Mouse (Mus musculus): ENCODE measurements around the gene Parp1. TPM values are rescaled to one million over a fixed set of nuclear protein-coding genes. Genes with fewer than 3 reads are reported as not detected.

The Parp1 gene
- polyA plus RNA-seq (2012; ENCODE audit: insufficient read depth, insufficient read length, missing spikeins): 53.1 and 67.8 TPM in 2 replicates

DNA sequence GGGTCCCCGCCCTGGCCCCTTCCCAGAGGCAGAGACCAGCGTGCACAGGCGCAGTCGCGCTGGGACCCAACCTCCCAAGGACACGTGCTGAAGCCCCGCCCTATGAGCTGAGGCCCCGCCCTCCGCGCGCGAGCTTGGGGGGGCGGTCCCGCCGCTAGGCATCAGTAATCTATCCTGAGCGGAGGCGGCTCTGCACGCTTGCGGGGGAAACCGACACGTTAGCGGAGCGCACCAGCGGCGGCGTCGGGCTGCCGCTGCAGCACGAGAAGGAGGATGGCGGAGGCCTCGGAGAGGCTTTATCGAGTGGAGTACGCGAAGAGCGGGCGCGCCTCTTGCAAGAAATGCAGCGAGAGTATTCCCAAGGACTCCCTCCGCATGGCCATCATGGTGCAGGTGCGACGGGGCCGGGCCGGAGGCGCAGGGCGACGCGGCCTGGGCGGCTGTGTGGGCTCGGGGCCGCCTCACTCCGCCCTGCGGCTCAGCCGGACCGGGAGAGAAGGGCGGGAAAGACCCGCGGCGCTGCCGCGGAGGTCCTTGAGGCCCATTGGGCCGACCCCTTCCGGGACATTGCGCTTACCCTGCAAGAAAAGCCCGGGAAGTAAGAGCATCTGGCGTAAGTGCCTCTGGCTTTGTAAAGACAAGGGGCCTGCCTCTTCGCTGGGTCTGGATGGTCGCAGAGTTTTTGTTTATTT is at the start of gene Parp1:
Parp1 (plus strand) TSS at position 164 of the 692 bp plus-strand sequence.
- peak within 1 kb of the TSS; percentile 85 for H3K4me3 ChIP-seq (ENCODE audit: insufficient read depth, low read depth, low read length)
- H3K4me1 ChIP-seq (ENCODE audit: control insufficient read depth, insufficient read depth, insufficient read length, low read length): peaks cover 8% of the 10 kb centered on the region; the same call in 1 of the 2 replicates
- H3K27ac ChIP-seq (replicated peaks; ENCODE audit: low read depth, low read length): no peak within 1 kb of the TSS

DNA sequence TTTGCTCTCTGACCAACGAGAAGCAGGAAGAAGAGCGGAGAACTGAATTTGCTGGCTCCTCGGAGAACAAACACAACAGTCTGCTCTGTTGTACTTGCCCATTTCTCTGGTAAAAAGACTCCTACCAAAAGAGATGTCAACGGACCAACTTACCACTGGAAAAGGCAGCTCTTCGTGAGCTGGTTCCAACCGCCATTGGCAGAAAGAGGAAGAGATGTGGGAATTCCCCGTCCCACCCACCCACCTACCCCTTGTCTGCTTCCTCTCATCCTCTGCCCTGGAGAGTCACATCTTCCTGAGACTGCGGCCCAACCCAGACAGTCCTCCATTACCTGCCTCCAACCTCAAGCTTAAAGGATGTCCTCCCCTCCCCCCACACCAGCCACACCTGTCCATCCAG is 49.2 kb upstream of the Parp1 start:
- Histone ChIP-seq H3K27ac (replicated peaks; ENCODE audit: low read depth, low read length) (no peak overlapping the region), H3K4me3 (ENCODE audit: insufficient read depth, low read depth, low read length) (no peak overlapping the region), H3K4me1 (ENCODE audit: control insufficient read depth, insufficient read depth, insufficient read length, low read length) (no peaks in the 10 kb centered on the region)

DNA sequence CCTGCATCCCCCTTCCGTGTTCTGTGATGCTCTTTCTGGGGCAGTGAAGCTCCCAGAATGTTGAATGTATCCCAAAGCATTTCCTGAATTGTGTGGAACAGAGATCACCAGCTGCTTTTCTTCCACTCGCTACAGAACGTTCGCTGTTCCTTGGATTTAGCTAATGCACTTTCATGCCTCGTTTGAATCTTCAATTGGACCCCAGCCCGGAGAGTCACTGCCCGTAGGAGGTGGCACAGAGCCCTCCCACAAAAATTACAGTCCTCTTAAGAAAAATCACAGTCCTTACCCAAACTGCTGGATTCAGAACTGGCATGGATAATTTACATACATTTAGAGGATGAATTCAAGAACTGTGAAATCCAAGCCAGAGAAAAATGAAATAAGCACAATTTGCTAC is 48.5 kb upstream of the Parp1 start:
- no peak overlapping the region for H3K4me3 ChIP-seq (ENCODE audit: insufficient read depth, low read depth, low read length)
- no peak overlapping the region for H3K27ac ChIP-seq (replicated peaks; ENCODE audit: low read depth, low read length)
- H3K4me1 ChIP-seq (ENCODE audit: control insufficient read depth, insufficient read depth, insufficient read length, low read length): no peaks in the 10 kb centered on the region

DNA sequence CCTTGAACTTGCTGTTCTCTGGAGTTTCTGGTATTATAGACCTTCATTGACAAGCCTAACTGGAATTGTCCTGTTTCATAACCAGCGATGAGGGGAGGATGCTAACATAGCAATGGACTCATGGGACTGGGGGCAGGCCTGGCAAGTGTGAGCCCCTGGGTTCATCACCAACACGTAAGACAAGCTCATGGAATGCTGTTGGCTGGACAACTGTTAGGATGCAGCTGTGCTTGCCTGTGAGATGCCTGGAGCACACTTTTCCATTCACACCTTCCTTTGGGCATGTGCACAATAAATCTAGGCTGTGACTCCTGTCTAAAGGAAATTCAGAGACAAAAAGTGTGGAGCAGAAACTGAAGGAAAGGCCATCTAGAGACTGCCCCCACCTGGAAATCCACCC is 45.4 kb upstream of the Parp1 start:
- Histone ChIP-seq H3K4me1 (ENCODE audit: control insufficient read depth, insufficient read depth, insufficient read length, low read length) (no peaks in the 10 kb centered on the region), H3K4me3 (ENCODE audit: insufficient read depth, low read depth, low read length) (no peak overlapping the region), H3K27ac (replicated peaks; ENCODE audit: low read depth, low read length) (no peak overlapping the region)

DNA sequence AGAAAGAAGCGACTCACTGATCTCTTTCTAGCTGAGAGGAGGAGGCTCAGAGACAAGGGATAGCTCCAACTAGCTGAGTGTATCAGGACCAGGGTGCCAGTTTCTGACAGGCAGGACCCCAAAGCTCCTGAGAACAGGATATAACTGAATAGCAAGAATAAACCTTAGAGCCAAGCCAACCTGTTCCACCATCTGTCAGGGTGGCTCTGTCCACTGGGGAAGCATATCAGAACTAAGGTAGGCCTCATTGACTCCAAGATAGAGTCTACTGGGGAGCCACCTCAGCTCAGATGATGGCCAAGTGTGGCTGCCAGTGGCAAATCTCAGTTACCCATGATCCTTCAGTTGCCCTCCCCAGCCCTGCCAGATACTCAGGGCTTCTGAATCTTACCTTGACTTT is 43.4 kb upstream of the Parp1 start:
- Histone ChIP-seq H3K4me3 (ENCODE audit: insufficient read depth, low read depth, low read length) (no peak overlapping the region), H3K27ac (replicated peaks; ENCODE audit: low read depth, low read length) (no peak overlapping the region), H3K4me1 (ENCODE audit: control insufficient read depth, insufficient read depth, insufficient read length, low read length) (no peaks in the 10 kb centered on the region)

DNA sequence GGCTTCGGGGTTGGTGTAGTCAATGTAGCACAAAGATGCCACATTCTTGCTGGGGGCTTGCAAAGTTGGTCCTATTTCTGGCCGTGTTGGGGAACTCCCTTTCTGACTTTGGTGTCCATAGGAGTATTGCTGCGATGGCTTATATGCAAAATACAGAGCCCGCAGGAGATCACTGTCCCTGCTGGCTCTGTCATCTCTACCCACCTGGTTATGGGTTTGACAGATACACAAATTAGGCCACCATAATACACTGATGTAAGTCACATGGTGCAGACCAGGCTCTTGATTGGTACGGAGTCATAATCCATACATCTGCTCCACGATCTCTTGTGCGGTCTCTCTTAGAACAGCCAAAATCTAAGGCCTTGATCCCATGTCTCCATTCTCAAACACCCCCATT is 38.9 kb upstream of the Parp1 start:
- no peak overlapping the region for H3K27ac ChIP-seq (replicated peaks; ENCODE audit: low read depth, low read length)
- H3K4me1 ChIP-seq (ENCODE audit: control insufficient read depth, insufficient read depth, insufficient read length, low read length): no peaks in the 10 kb centered on the region
- no peak overlapping the region for H3K4me3 ChIP-seq (ENCODE audit: insufficient read depth, low read depth, low read length)

DNA sequence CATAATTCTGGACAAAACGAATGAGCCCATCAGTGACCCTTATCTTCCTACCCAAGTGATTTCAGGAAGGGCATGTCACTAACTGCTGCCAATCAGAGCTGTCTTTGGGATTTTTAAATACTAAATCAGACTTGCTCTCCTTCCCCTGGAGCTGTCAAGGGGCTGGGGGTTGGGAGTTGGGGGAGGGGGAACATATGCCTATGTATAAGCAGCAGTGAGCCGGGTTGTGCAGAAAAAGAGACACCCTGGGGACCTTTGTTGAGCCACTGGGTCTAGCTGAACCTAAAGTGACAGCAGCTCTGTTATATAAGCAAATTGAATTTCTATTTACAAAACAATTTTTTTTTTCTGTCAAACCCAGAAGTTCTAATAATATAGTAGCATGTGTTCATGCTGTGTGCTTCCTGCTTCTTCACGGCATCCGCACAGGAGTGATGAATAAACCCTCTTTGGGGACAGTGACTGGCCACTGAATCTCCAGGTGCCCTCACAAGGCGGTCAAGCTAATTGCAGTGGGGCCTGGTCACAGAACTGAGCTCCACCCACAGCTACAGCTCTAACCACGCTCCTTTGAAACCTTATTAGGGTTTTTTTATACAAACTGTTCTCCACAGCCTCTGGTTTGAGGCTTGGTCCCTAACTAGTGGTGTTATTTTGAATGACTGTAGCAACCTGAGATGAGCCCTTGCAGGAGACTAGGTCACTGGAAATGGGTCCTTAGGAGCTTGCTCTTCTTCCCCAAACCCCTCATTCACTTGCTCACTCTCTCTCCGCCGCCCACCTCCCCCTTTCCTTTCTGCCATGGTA is 38.1 kb upstream of the Parp1 start:
- no peaks in the 10 kb centered on the region for H3K4me1 ChIP-seq (ENCODE audit: control insufficient read depth, insufficient read depth, insufficient read length, low read length)
- no peak overlapping the region for H3K27ac ChIP-seq (replicated peaks; ENCODE audit: low read depth, low read length)
- H3K4me3 ChIP-seq (ENCODE audit: insufficient read depth, low read depth, low read length): no peak overlapping the region

DNA sequence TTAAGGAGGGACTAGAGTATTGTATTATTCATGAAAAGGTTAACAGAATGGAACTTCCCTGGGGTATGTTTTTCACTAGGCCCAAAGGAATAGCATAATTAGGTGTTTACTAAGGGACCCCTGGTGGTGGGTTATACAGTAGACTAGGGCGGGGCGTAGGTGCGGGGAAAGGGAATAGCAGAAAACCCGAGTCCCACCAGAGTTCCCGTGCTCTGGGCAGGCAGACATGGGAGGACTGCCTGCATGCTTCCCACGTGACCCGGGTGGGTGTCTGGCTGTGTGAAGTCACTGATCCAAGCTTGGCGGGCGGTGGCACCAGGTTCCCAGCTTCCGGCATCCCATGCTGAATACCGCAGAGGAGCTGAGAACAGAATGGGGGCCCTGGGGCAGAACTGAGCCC is 36.1 kb upstream of the Parp1 start:
- Histone ChIP-seq H3K27ac (replicated peaks; ENCODE audit: low read depth, low read length) (no peak overlapping the region), H3K4me3 (ENCODE audit: insufficient read depth, low read depth, low read length) (no peak overlapping the region), H3K4me1 (ENCODE audit: control insufficient read depth, insufficient read depth, insufficient read length, low read length) (no peaks in the 10 kb centered on the region)

DNA sequence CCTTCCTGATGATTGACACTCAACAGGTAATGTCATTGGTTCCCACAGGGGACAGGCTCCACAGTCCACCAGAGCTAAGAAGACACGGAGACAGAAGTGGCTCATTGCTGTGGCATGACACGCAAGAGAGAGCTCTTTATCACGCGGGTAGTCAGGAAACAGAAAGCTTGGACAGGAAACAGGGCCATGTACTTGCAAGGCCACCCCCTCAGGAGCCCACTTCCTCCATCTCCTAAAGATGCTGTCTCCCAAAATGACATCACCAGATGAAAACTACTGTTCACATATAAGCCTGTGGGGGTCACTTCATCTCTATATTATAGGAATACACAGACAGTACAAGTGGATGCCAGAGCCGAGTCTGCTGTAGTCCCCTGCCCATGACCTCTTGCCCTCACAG is 32.0 kb upstream of the Parp1 start:
- Histone ChIP-seq H3K27ac (replicated peaks; ENCODE audit: low read depth, low read length) (no peak overlapping the region), H3K4me1 (ENCODE audit: control insufficient read depth, insufficient read depth, insufficient read length, low read length) (no peaks in the 10 kb centered on the region), H3K4me3 (ENCODE audit: insufficient read depth, low read depth, low read length) (no peak overlapping the region)

DNA sequence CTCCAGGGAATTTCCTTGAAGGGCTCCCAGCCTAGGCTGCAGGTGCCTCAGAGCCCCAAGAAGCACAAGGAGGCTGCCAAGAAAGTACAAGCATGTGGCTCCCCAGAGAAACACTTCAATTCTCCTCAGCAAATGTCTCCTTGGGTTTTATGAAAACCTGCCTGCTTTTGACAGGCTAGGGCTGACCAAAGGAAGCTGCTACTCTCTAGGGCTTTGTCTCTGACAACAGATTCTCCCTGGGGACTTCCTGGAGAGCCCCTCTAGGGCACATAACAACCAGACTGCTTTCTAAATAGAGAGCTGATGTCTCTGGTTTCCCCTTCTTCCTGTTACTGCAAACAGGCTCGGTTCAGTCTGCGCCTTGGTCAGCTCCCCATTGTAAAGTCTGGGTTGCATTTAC is 27.5 kb upstream of the Parp1 start:
- no peaks in the 10 kb centered on the region for H3K4me1 ChIP-seq (ENCODE audit: control insufficient read depth, insufficient read depth, insufficient read length, low read length)
- H3K4me3 ChIP-seq (ENCODE audit: insufficient read depth, low read depth, low read length): no peak overlapping the region
- H3K27ac ChIP-seq (replicated peaks; ENCODE audit: low read depth, low read length): no peak overlapping the region

DNA sequence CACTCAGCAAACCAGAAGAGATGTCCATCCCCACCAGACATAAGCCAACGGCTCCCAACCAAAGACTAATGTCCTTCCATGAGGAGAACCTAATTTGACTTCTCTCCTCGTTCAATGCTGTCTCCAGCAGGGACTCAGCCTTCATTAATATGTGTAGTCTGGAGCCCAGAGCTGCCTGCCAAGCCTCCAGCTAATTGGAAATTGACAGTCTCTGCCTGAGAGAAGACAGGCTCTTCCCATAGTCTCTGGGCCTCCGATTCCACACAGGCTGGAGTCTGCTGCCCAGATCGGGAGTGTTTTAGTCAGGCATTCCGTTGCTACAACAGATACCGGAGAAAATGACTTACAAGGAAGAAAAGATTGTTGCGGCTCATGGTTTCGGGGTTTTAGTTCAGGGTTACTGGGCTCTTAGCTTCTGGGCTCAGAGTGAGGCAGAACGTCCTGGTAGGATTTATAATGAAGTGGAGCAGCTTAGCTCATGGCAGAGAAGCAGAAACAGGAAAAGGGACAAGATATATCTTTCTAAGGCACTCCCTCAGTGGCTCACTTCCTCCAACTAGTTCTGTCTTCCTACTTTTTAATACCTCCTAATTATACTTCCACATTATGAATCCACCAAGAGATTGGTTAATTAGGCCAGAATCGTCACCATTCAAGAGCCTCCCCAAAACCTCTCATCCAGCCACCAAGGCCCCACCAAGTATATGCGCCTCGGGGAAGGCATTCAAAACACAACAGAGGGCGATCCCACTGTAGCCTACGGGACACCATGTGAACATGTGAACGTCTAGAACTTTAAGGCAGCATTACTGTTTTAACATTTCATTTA is 26.6 kb upstream of the Parp1 start:
- Histone ChIP-seq H3K4me3 (ENCODE audit: insufficient read depth, low read depth, low read length) (no peak overlapping the region), H3K4me1 (ENCODE audit: control insufficient read depth, insufficient read depth, insufficient read length, low read length) (no peaks in the 10 kb centered on the region), H3K27ac (replicated peaks; ENCODE audit: low read depth, low read length) (no peak overlapping the region)

DNA sequence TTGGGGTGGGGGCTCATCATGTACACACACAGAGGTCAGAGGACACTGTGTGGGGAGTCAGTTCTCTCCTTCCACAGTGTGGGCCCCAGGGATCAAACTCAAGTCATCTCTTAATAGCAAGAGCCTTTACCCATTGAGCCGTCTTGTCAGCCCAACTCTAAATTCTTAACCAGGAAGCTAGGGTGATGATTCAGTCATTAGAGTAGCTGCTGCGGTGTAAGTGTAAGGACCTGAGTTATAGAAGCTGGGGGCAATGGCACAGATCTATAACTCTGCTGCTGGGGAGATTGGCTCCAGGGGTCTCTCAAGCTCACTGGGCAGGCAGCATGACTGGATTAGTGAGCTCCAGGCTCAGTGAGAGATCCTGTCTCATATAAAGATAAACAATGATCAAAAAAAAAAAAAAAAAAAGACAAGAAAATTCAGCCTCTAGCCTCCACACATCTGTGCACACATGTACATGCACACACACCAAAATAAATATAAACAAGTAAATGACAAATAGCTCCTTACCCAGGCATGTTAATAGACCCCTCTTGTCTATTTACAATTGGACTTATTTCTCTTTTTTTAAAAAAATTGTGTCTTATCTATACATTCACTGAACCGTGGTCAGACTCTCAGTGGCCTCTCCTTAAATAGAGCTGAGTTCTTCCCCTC is 25.9 kb upstream of the Parp1 start:
- no peak overlapping the region for H3K4me3 ChIP-seq (ENCODE audit: insufficient read depth, low read depth, low read length)
- H3K27ac ChIP-seq (replicated peaks; ENCODE audit: low read depth, low read length): no peak overlapping the region
- no peaks in the 10 kb centered on the region for H3K4me1 ChIP-seq (ENCODE audit: control insufficient read depth, insufficient read depth, insufficient read length, low read length)

DNA sequence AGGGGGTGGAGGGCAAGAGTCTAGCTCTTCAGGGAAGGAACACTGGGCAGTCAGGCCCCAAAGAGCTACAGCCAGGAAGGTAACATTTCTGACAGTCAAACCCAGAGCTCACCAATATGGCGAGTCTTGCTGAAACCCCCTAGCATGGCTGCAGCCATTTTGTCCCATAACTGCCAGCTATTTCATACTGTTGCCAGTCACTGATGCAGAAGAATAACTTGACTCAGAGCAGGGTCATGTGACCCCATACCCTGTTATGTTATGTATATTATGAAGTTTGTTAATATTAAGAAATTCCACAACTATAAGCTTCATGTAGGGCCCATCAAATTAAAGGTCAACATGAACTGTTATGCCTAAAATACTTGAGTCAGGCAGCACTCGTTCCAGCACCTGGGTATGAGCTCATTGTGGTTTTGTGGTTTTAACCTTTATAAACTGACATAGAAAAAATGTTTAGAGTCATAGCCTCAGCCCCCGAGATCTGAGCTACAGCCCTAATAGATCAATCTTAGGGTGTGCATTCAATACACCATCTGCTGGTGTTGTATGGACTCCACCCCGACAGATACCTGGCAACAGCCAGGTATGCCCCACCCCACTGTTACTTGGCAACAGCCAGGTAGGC is 22.7 kb upstream of the Parp1 start:
- H3K27ac ChIP-seq (replicated peaks; ENCODE audit: low read depth, low read length): no peak overlapping the region
- no peaks in the 10 kb centered on the region for H3K4me1 ChIP-seq (ENCODE audit: control insufficient read depth, insufficient read depth, insufficient read length, low read length)
- H3K4me3 ChIP-seq (ENCODE audit: insufficient read depth, low read depth, low read length): no peak overlapping the region

DNA sequence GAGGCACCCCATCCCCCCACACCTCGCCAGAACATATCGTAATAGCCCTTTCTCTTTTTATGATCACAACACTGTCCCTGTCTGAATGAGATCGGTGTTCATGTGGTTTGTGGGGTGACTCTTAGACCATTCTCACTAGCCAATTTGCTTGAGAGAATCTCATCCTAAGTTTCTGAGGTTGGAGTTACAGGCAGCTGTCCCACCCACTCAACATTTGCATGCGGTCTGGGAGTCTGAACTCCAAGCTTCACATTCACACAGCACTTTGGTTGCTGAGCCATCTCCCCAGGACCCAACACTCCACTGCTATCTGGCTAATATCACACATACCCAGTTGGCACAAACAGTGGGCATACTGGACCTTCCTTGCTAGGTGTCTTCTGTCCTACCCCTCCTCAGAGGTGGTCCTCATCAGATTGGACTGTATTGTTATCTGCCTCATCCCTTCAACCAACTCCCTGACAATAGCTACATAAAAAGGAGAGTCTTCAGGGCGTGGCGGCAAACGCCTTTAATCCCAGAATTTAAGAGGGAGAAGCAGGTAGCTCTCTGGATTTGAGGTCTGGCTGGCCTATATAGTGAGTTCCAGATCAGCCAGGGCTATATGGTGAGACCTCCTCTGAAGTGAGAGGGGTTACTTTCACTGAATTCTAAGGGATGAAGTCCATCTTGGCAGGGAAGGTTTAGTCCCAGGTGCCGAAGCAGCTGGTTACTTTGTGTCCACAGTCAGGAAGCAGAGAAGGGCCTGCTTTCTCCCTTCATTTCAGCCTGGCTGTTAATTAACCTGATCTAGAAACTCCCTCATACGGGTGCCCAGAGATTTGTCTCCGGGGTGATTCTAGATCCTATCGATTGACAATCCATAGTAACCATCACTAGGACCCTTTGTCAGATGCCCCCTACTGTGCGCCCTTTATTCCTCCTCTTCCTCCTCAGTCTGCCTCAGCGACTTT is 21.6 kb upstream of the Parp1 start:
- Histone ChIP-seq H3K4me3 (ENCODE audit: insufficient read depth, low read depth, low read length) (no peak overlapping the region), H3K27ac (replicated peaks; ENCODE audit: low read depth, low read length) (no peak overlapping the region), H3K4me1 (ENCODE audit: control insufficient read depth, insufficient read depth, insufficient read length, low read length) (no peaks in the 10 kb centered on the region)
